ENCODE assay signal across 8 mouse cellular contexts in the genomic region with DNA sequence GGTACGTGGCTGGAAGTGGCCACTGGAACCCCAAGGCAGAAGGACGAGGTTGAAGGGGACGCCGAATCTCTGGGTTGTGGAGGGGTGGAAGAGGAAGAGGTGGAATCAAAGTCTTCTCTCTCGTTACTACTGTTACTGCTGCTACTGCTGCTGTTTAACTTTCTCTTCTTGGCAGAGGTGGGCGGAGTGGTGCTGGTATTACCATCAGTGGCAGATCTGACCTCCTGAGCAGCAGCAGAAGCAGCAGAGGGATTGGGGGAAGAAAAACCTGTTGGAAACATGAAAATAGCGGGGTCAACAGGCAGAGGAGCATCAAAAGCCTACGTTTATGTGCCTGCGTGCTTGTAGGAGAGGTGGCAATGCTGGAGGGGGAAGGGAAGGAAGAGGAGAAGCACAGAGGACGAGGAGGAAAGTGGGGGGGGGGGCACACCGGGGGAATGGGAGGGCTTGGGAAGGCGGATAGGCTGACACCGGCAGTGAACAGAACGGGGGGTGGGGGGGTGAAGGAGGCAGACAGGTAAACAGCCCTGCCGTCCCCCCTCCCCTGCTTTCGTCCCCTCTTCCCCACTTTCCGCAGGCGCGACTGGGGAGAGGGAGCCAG. TPM values are rescaled to one million over a fixed set of nuclear protein-coding genes. Genes with fewer than 3 reads are reported as not detected.
DNase-seq lines count a peak whose midpoint lies in the region; ATAC-seq and TF ChIP-seq lines count a peak whose summit lies in the region.

No protein-coding gene starts in this region.

- H3K9ac ChIP-seq in limb, embryonic 14.5 days (ENCODE audit: low read depth, low read length, severe bottlenecking), result peak overlapping the region; percentile 64
- peak overlapping the region; percentile 60 for H3K9ac ChIP-seq in midbrain, embryonic 14.5 days (replicated peaks; ENCODE audit: low read length)

- no peak for TF ChIP-seq CTCF in kidney, adult 2 months (conservative IDR thresholded peaks at IDR 0.05; ENCODE audit: insufficient read depth, insufficient read length, low read depth, low read length)

- no peak for ATAC-seq in limb, embryonic 14.5 days (ENCODE audit: low FRiP score, low read depth)
- ATAC-seq in midbrain, embryonic 14.5 days (ENCODE audit: low FRiP score, low TSS enrichment), result no peak; the same call in 1 of the 2 replicates

- H3K36me3 ChIP-seq in kidney, adult 2 months (ENCODE audit: control insufficient read depth, insufficient read depth, low read length), result no peaks in the 10 kb centered on the region
- peaks cover 5% of the 10 kb centered on the region; the same call in 1 of the 2 replicates for H3K36me3 ChIP-seq in limb, embryonic 14.5 days (ENCODE audit: control insufficient read depth, insufficient read depth, low read length)
- H3K36me3 ChIP-seq in midbrain, embryonic 14.5 days (ENCODE audit: control insufficient read depth, insufficient read depth, low read length), result no peaks in the 10 kb centered on the region

- intact Hi-C loops in heart, postnatal 25 days (cut with DNase I), result no loop called here

- no peaks in the 10 kb centered on the region for H3K9me3 ChIP-seq in limb, embryonic 14.5 days (ENCODE audit: control insufficient read depth, low read length)
- H3K9me3 ChIP-seq in midbrain, embryonic 14.5 days (ENCODE audit: control insufficient read depth, low read length), result no peaks in the 10 kb centered on the region

- H3K4me3 ChIP-seq in kidney, adult 2 months (ENCODE audit: insufficient read depth, low read depth, low read length), result peak overlapping the region; percentile 81
- H3K4me3 ChIP-seq in limb, embryonic 14.5 days (replicated peaks; ENCODE audit: low read length), result peak overlapping the region; percentile 48
- peak overlapping the region; percentile 52 for H3K4me3 ChIP-seq in midbrain, embryonic 14.5 days (replicated peaks; ENCODE audit: low read depth, low read length)

- H3K4me1 ChIP-seq in kidney, adult 2 months (ENCODE audit: control insufficient read depth, insufficient read depth, low read length), result no peaks in the 10 kb centered on the region
- no peaks in the 10 kb centered on the region for H3K4me1 ChIP-seq in limb, embryonic 14.5 days (ENCODE audit: control insufficient read depth, insufficient read depth, low read length)
- peaks cover 3% of the 10 kb centered on the region; the same call in 1 of the 2 replicates for H3K4me1 ChIP-seq in midbrain, embryonic 14.5 days (ENCODE audit: control insufficient read depth, insufficient read depth, low read length)

- H3K27me3 ChIP-seq in kidney, adult 2 months (replicated peaks; ENCODE audit: control insufficient read depth, insufficient read depth, low read length), result no peaks in the 10 kb centered on the region
- no peaks in the 10 kb centered on the region for H3K27me3 ChIP-seq in limb, embryonic 14.5 days (ENCODE audit: control insufficient read depth, insufficient read depth, low read length)
- no peaks in the 10 kb centered on the region for H3K27me3 ChIP-seq in midbrain, embryonic 14.5 days (ENCODE audit: control insufficient read depth, insufficient read depth, low read length)

- TF ChIP-seq POLR2A in kidney, adult 2 months (IDR thresholded peaks at IDR 0.05; ENCODE audit: low read depth, low read length), result no peak
- no peak for TF ChIP-seq POLR2A in limb, embryonic 14.5 days (IDR thresholded peaks at IDR 0.05; ENCODE audit: borderline replicate concordance, extremely low read depth, insufficient read depth, insufficient read length)

- peak overlapping the region; percentile 61 for H3K4me2 ChIP-seq in limb, embryonic 14.5 days (replicated peaks; ENCODE audit: low read depth, low read length, severe bottlenecking)
- H3K4me2 ChIP-seq in midbrain, embryonic 14.5 days (ENCODE audit: low read length), result peak overlapping the region; percentile 65

- WGBS in kidney, adult 2 months, result 2% methylated on average over 10 of the region's 19 CpGs
- 25% methylated on average over 10 of the region's 19 CpGs for whole genome bisulfite sequencing in limb, embryonic 14.5 days
- 21% methylated on average over 14 of the region's 19 CpGs for WGBS in midbrain, embryonic 14.5 days

- DNase-seq in heart, adult 18-20 months, result peak; percentile 18 to 54
- DNase-seq in heart, postnatal 25 days (ENCODE audit: low spot score), result no peak
- DNase-seq in cerebellum, adult 9-11 months, result peak; percentile 61
- peak; percentile 14 for DNase-seq in gastrocnemius, postnatal 25 days
- DNase-seq in kidney, adult 2 months, result peak; percentile 39
- no peak for DNase-seq in limb, embryonic 14.5 days (ENCODE audit: low spot score)
- DNase-seq in midbrain, embryonic 14.5 days, result no peak
- DNase-seq in telencephalon, adult 2 months (ENCODE audit: low read depth, low spot score), result peak; percentile 10

- H3K27ac ChIP-seq in kidney, adult 2 months (ENCODE audit: insufficient read depth, low read depth, low read length), result peak overlapping the region; percentile 98
- peak overlapping the region; percentile 86 for H3K27ac ChIP-seq in limb, embryonic 14.5 days (replicated peaks; ENCODE audit: low read depth, low read length)
- H3K27ac ChIP-seq in midbrain, embryonic 14.5 days (replicated peaks; ENCODE audit: low read depth, low read length), result peak overlapping the region; percentile 93

RNA-seq across cellular contexts. Expression of gene Cul4b, which starts 12.0 kb away (rescaled TPM):
- 10 to 100 TPM; 12.1 to 13.4 TPM for total RNA-seq in heart, adult 18-20 months (2021)
- 10 to 100 TPM; 13.1 to 13.3 TPM for total RNA-seq in heart, postnatal 25 days (2021)
- total RNA-seq in gastrocnemius, postnatal 25 days (2021), result 1 to 10 TPM; 7.9 to 9.8 TPM
- 6.4 and 6.5 TPM in 2 replicates for polyA plus RNA-seq in kidney, adult 2 months (2012; rRNA removed)
- polyA plus RNA-seq in limb, embryonic 14.5 days (2012; rRNA removed), result 16.7 and 21.6 TPM in 2 replicates
- 33.0 and 35.7 TPM in 2 replicates for polyA plus RNA-seq in limb, embryonic 14.5 days (2014; fragmentation: Nextera tagmentation; extraction: Ambion mirVana)
- polyA plus RNA-seq in midbrain, embryonic 14.5 days (2014; fragmentation: Nextera tagmentation; extraction: Ambion mirVana), result 20.4 and 26.0 TPM in 2 replicates

RNA-seq across cellular contexts. Expression of gene Mcts1, which starts 36.3 kb away (rescaled TPM):
- 10 to 100 TPM; 38.2 to 44.1 TPM for total RNA-seq in heart, adult 18-20 months (2021)
- total RNA-seq in heart, postnatal 25 days (2021), result 10 to 100 TPM; 40.4 to 44.3 TPM
- total RNA-seq in gastrocnemius, postnatal 25 days (2021), result 10 to 100 TPM; 41.4 to 43.4 TPM
- 10.7 and 13.5 TPM in 2 replicates for polyA plus RNA-seq in kidney, adult 2 months (2012; rRNA removed)
- polyA plus RNA-seq in limb, embryonic 14.5 days (2012; rRNA removed), result 57.7 and 79.3 TPM in 2 replicates
- polyA plus RNA-seq in limb, embryonic 14.5 days (2014; fragmentation: Nextera tagmentation; extraction: Ambion mirVana), result 93.1 and 96.4 TPM in 2 replicates
- polyA plus RNA-seq in midbrain, embryonic 14.5 days (2014; fragmentation: Nextera tagmentation; extraction: Ambion mirVana), result 167 and 181 TPM in 2 replicates

Comparison
In these comparisons a context has a peak if more than half of its experiments do, and no peak if none do; other contexts are left out.
1. DNase-seq: peak in heart, adult 18-20 months (2 of 2), cerebellum, adult 9-11 months (single experiment), gastrocnemius, postnatal 25 days (single experiment), kidney, adult 2 months (single experiment) and telencephalon, adult 2 months (single experiment); none in heart, postnatal 25 days (single experiment), limb, embryonic 14.5 days (single experiment) and midbrain, embryonic 14.5 days (single experiment).
2. Peak in every context shown above with its lines, with median percentiles within 50 percentile points of each other: H3K27ac ChIP-seq and H3K4me3 ChIP-seq.